Mouse (Mus musculus): ENCODE measurements around the gene Lgals2.

DNA sequence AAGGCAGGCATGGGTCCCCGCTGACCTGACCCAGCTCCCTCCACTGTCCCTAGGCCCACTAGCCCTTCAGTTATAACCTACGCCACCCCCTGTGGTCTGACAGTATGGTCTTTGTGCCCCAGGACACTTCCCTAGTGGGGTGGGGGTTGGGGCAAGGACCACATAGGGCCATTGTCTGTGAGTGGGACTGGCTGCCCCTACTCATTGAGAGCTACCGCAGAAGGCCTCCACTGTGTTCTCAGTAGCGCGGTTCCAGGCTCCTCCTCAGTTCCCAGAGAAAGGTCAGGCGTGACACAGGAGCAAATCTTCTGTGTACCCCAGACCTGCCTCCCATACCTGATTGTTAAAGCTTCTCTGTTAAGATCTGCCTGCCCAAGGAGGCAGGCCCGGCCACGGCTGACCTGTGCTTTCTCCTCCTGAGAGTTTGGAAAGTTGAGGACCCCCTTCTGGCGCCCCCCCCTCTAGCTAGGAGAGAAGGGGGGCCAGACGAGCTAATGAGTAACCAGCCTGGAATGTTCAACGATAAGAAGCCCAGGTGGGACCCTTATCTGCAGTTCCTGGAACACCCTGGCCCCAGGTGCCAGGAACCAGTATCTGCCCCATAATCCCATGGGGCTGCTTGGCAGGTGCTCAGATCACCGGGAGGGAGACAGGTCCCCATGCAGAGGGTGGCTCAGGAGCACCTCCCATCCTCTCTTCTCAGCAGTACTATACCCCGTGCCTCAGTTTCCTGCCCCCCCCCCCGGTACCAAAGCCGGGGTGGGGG, 5.1 kb downstream of the Lgals2 start:
- TF ChIP-seq CTCF (IDR thresholded peaks at IDR 0.05; ENCODE audit: low read depth): no peak
- peak; percentile 43 for TF ChIP-seq EP300 (optimal IDR thresholded peaks at IDR 0.05)
